Mouse (Mus musculus) ovary, postnatal 10 days (tissue): ENCODE measurements around the gene Ramac.
A peak's percentile ranks its signal among the peaks of the same experiment; 100 is the strongest.

ENCODE experiments used
- DNase-seq: peaks from one replicate; pipeline ENCODE4 v3.0.0; 2022; ENCODE audit warnings: low spot score

Ramac gene

DNA sequence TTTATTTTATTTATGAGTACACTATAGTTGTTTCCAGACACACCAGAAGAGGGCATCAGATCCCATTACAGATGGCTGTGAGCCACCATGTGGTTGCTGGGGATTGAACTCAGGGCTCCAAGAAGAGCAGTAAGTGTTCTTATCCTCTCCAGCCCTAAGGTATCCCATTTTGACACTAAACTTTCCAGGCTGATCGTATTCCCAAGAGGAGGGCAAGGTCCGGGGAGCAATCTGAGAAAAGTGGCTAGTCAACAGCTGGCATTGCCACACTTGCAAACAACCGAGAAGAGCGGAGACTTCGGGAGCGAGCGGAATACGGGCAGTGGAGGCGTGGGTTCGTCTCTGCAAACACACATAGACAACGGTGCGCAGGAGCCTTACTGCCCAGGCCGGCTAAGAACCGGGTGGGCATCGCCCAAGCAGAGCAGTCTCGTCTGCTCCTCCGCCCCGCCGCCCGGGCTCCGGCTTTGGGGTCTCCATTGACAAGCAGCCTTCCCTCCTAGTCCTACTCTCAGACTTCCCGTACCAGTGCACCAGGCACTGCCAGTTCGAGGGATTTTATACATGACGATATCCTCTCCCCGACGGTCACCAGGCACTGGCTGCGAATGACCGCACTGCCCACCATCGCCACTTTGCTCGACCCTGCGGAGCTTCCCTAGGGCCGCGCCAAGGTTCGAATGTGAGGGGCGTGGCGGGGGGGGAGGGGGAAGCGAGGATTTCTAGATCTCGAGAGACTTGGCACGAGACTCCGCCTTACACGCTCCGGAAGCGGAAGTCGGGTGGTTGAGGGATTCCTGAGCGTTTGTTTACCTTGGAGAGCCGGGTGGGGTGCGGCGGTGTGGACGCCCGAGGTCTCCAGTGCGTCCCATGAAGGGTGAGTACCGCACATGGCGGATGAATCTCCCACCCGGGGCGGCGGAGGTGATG is at the start of gene Ramac:
Gene Ramac, plus strand, starts transcription at position 746 of the 930 bp plus-strand sequence.
- DNase-seq: peak; percentile 62

- no peak for DNase-seq
These were observed 44.1 kb upstream of the Ramac start for GRCm38 (mm10) chr7:81718657-81719056.

DNA sequence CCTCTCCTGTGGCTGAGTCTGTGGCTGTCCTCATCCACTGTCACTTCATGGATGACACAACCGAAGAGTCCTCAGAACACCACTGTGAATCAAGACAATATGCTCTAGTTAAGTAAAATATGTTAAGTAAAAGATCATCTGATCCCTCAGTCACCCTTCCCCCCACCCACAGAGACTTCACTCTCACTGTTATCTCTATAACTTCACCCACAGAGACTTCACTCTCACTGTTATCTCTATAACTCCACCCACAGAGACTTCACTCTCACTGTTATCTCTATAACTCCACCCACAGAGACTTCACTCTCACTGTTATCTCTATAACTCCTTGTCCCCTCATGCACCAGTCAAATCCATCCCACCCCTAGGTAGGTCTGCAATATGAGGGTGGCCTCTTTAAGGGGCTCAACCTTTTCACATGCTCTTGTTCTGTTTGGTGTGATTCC is 43.5 kb upstream of the Ramac start:
- no peak for DNase-seq

- DNase-seq: no peak
These were observed 41.5 kb upstream of the Ramac start for GRCm38 (mm10) chr7:81721271-81721670.

GRCm38 (mm10) chr7:81723851-81724250 is 38.9 kb upstream of the Ramac start:
- no peak for DNase-seq

- DNase-seq: no peak
These were observed 36.6 kb upstream of the Ramac start for GRCm38 (mm10) chr7:81725986-81726727.

- DNase-seq: no peak
These were observed 36.1 kb upstream of the Ramac start for GRCm38 (mm10) chr7:81726728-81727005.

- DNase-seq: no peak
These were observed 35.0 kb upstream of the Ramac start for GRCm38 (mm10) chr7:81727716-81728115.

DNA sequence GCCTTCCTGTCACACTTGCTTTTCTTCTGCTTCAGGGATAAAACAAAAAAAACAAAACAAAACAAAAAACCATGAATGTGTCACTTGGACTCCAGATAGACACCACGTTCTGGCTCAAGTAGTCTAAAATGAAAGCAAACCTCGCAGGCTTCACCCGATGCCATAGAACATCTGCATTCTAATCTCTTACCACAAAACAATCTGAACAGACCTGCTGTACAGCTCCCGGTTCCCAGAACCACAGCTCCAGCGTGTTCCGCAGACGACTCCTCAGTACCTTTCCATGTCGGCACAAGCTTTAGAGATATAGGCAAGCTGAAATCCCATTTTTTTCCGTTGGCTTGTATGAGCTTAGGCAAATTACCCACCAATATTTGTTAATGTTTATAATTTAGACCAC is 32.9 kb upstream of the Ramac start:
- DNase-seq: no peak

GRCm38 (mm10) chr7:81731181-81731651 is 31.5 kb upstream of the Ramac start:
- no peak for DNase-seq

DNA sequence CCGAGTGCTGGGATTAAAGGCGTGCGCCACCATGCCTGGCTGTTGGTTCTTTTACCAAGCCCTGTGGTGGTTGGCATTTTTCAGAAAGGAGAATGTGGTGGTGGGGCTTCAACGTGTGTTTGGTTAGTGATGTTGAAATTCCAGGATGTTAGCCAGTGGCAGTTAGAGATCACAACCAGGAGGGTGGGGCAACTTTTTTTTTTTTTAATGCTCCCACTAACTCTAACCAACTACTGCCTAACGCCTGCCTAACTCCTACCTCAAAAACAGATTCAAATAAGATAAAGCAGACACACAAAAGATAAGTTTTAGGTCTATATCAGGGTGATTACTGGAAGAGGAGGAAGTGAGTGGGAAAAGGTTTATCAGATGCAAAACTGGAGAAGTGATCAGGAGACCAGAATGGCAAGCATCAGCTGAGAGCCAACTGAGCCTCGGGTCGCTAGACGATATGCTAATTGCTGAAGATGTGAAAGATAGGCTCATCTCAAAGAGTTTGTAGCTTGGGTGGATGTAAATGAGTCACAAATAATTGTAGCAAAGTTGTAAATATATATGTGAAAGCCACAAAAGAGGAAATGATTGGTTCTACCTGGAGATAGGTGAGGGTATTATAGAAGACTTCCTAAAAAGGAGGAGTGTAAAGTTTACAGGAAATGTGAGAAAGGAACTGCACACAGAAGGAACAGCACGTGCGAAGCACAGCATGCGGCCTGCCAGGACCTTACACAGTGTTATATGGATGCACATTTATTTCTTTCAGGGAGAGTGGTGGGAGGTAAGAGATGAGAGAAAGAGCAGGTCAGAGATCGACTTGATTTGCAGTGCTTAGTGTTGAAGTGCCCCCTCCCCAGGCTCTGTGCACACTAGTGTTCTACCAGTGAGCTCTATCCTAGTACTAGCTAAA is 30.3 kb upstream of the Ramac start:
- DNase-seq: no peak

DNA sequence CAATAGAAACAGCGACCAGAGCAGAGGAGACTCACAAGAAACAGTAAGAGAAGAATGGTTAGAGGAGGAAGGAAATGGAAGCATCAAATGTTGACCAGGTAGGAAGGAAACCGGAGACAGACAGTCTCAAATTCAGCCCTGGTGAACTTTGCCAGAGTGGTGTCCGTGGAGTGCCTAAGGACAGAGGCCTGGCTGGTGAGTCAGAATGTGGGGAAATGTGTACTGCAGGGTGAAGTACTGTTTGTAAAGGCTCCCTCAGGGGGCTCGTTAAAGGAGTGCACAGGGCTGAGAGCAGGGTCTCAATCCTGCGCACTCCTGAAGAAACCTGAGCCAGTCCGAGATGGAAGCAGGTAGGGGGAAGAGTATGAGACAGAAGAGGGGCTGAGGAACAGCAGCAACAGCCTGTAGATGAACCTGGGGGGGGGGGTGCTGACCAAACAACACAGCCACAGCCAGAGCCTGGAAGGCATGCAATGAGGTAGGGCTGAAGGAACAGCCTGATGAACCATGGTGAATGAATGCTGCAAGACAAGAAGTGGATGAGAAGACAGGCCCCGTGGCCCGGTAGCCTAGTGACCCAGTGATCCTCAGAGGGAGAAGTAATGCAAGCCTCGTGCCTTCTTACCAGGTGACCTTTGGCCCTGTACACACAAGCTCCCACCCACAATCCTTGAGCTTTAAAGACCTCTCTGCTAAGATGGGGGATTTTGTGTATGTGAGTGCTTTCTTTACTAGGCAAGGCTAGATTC is 27.3 kb upstream of the Ramac start:
- DNase-seq: no peak

GRCm38 (mm10) chr7:81738720-81739385 is 23.9 kb upstream of the Ramac start:
- DNase-seq: no peak

GRCm38 (mm10) chr7:81740010-81740409 is 22.7 kb upstream of the Ramac start:
- DNase-seq: no peak

DNA sequence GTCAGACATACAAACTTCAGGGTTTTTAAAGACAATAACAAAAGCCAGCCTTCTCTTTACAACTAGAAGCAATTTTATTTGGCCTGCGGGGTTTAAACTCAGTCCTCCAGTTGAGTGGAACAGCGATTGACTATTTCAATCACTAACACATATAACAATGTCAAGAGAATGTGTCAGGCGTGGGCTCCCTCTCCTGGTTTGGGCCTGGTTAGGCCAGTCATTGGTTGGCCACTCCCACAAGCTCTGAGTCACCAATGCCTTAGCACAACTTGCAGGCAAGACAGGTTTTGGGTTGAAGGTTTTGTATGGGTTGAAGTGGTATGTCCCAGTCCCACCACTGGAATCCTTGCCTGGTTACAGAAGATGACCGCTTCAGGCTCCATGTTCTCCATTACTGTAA is 18.6 kb upstream of the Ramac start:
- DNase-seq: no peak

- DNase-seq: no peak
These were observed 14.8 kb upstream of the Ramac start for GRCm38 (mm10) chr7:81747956-81748355.

DNA sequence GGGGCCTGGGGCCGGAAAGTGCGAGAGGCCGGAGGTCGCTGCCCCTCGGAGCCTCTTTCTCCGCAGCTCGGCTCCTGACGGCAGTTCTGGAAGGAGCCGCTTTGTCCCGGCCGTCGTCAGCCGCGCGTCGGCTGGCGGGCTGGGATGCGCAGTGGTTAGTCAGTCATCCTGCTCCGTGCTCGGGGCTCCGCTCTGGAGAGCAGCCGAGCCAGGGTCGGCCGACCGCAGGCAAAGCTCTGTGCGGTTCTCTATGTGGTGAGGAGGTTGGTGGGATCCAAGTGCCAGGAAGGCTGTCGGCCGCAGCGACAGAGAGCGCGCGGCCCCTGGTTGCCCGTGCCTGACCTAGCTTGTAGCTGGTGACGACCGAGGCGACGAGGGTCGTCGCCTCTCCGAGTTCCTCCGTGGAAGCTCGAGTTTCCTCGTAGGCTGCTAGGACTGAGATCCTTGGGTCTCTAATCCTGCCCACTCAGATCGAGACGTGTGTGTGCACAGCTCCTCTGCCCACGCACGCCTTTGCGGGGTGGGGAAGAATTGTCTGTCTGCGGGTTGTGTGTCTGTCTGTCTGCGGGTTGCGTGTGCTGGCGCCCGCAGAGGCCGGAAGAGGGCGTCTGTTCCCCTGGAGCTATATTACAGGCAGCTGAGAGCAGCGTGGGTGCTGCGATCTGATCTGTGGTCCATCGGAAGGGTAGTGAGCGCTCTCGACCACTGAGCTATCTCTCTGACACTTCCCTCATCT is 553 bp downstream of the Ramac start:
- DNase-seq: no peak

DNA sequence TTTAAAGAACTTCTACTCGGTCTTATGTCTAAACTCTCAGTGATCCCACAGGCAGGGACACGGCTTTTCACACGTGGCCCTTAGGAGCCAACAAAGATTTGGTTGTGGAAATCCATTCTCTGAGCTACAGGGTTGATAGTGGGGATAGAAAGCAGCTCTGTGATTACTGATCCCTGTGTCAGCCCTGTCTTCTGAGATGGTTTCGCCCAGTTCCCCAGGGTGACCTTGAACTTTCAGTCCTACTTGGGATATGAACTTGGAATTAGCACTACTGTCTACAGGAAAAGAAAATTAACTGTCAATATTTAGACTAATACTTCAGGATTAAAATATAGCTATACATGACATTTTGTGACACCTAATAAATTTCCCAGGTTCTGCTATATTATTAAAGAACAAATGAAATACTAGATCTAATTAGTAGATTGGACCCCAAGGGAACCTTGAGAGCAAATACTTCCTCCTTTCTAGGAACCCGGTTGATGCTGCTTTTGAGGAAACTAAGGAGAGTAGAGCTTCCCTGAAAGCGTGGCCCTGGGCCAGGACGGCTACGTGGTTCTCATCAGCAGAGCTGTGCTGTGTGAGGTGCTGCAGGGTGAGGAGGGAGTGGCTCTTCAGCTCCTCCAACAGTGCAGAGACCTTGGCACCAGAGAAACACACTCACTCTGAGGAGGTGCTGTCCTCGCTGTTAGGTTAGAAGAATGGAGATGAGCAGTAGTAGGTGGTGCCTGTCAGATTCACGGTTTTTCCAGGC is 10.2 kb downstream of the Ramac start:
- no peak for DNase-seq

- no peak for DNase-seq
These were observed 12.6 kb downstream of the Ramac start for GRCm38 (mm10) chr7:81775325-81775724.
